Mouse (Mus musculus) heart, embryonic 14.5 days (tissue): ENCODE measurements around the gene Cnmd. TPM values are rescaled to one million over a fixed set of nuclear protein-coding genes. Genes with fewer than 3 reads are reported as not detected.

Experiments used
- ATAC-seq: fragments of 200-750 bp; cut with Nextera tagmentation; 2 replicates; pipeline ENCODE4 v1.8.0; 2017; ENCODE audit warnings: low read depth, moderate TSS enrichment; ENCODE audit not compliant: insufficient number of reproducible peaks, insufficient read depth, low FRiP score
- H3K27ac ChIP-seq, 2 experiments: fragments of 200-500 bp in 1 of 2; fragments of 300-500 bp in 1 of 2; sonication (generic) in 1 of 2; replicated peaks in 1 of 2; 2 replicates each; pipeline ENCODE4 v1.5.1; 2012 to 2014; ENCODE audit warnings: low read depth in 2 of 2, low read length in 2 of 2, control low read depth in 1 of 2, mild to moderate bottlenecking in 1 of 2, mixed read lengths in 1 of 2; ENCODE audit not compliant: control insufficient read depth in 1 of 2, insufficient read depth in 1 of 2
- H3K27me3 ChIP-seq: fragments of 300-500 bp; sonication (generic); 2 replicates; pipeline ENCODE4 v1.6.1; 2014; ENCODE audit warnings: mild to moderate bottlenecking, low read length, control low read depth; ENCODE audit not compliant: control insufficient read depth, insufficient read depth
- H3K36me3 ChIP-seq: fragments of 300-500 bp; sonication (generic); 2 replicates; pipeline ENCODE4 v1.6.1; 2014; ENCODE audit warnings: mild to moderate bottlenecking, control low read depth, low read length, mixed read lengths; ENCODE audit not compliant: control insufficient read depth, insufficient read depth
- H3K4me1 ChIP-seq, 2 experiments: fragments of 200-500 bp in 1 of 2; fragments of 300-500 bp in 1 of 2; sonication (generic) in 1 of 2; 2 replicates each; pipeline ENCODE4 v1.6.1; 2012 to 2014; ENCODE audit warnings: low read length in 2 of 2, control low read depth in 1 of 2, mixed read lengths in 1 of 2; ENCODE audit not compliant: control insufficient read depth in 2 of 2, insufficient read depth in 2 of 2
- H3K4me2 ChIP-seq: fragments of 300-500 bp; sonication (generic); 2 replicates; pipeline ENCODE4 v1.6.1; 2014; ENCODE audit warnings: mild to moderate bottlenecking, low read length
- H3K4me3 ChIP-seq, 2 experiments: fragments of 200-500 bp in 1 of 2; fragments of 300-500 bp in 1 of 2; sonication (generic) in 1 of 2; 2 replicates each; pipeline ENCODE4 v1.5.1; 2012 to 2014; ENCODE audit warnings: low read length in 2 of 2, mild to moderate bottlenecking in 2 of 2, control low read depth in 1 of 2, low read depth in 1 of 2, moderate library complexity in 1 of 2; ENCODE audit not compliant: control insufficient read depth in 1 of 2, insufficient read depth in 1 of 2
- H3K9ac ChIP-seq: fragments of 300-500 bp; sonication (generic); 2 replicates; pipeline ENCODE4 v1.6.1; 2014; ENCODE audit warnings: mild to moderate bottlenecking, low read length
- H3K9me3 ChIP-seq: fragments of 300-500 bp; sonication (generic); 2 replicates; pipeline ENCODE4 v1.6.1; 2016; ENCODE audit warnings: low read length, control low read depth; ENCODE audit not compliant: control insufficient read depth
- WGBS: fragments of 180-500 bp; shearing (Covaris S2); extraction: QIAGEN DNeasy Blood & Tissue Kit; methylation state at CpG from one replicate; pipeline ENCODE4 v1.1.7; 2014; 5-methylcytosine and 5-hydroxymethylcytosine counted together
- polyA plus RNA-seq: library from polyadenylated mRNA; unstranded; fragments of >200 nt; fragmentation: Nextera tagmentation; extraction: Ambion mirVana; gene quantifications from 2 replicates; pipeline ENCODE4 v1.2.1, GENCODE M21; 2014

The Cnmd gene
- polyA plus RNA-seq, 1 experiment from 2014 or later, result 3.8 TPM

GRCm38 (mm10) chr14:79642063-79642462, 19.9 kb downstream of the Cnmd start:
- H3K4me3 ChIP-seq, result no peak overlapping the region
- no peaks in the 10 kb centered on the region for H3K9me3 ChIP-seq
- no peak overlapping the region for H3K27ac ChIP-seq
- no peak overlapping the region for H3K9ac ChIP-seq
- ATAC-seq, result no peak
- H3K4me1 ChIP-seq, result peaks cover 8% of the 10 kb centered on the region in 2 experiments; a peak in 3 of 4 replicates
- no peak overlapping the region for H3K4me2 ChIP-seq
- WGBS, result 80% methylated on average over 9 of the region's 9 CpGs
- no peaks in the 10 kb centered on the region for H3K36me3 ChIP-seq
- H3K27me3 ChIP-seq, result no peaks in the 10 kb centered on the region

- no peaks in the 10 kb centered on the region for H3K4me1 ChIP-seq
These were observed 25.2 kb downstream of the Cnmd start for GRCm38 (mm10) chr14:79636814-79637213.

GRCm38 (mm10) chr14:79633196-79633595, 28.8 kb downstream of the Cnmd start:
- Histone ChIP-seq H3K27ac (no peak overlapping the region), H3K36me3 (peaks cover 35% of the 10 kb centered on the region), H3K9ac (no peak overlapping the region), H3K4me3 (no peak overlapping the region), H3K27me3 (no peaks in the 10 kb centered on the region), H3K9me3 (no peaks in the 10 kb centered on the region), H3K4me1 (no peaks in the 10 kb centered on the region), H3K4me2 (no peak overlapping the region)
- ATAC-seq, result no peak
- WGBS, result 87% methylated on average over 2 of the region's 2 CpGs

More at GRCm38 (mm10) chr14:79636814-79637213, 25.2 kb downstream of the Cnmd start:
- H3K27ac ChIP-seq, result no peak overlapping the region
- H3K36me3 ChIP-seq, result 0 out of 2 replicates have a peak, but pooled peaks cover 6% of the 10 kb centered on the region
- no peaks in the 10 kb centered on the region for H3K9me3 ChIP-seq
- H3K4me3 ChIP-seq, result no peak overlapping the region
- ATAC-seq, result no peak
- 77% methylated on average over 4 of the region's 4 CpGs for WGBS
- no peaks in the 10 kb centered on the region for H3K27me3 ChIP-seq
- H3K4me2 ChIP-seq, result no peak overlapping the region
- no peak overlapping the region for H3K9ac ChIP-seq

- 89% methylated on average over 6 of the region's 6 CpGs for WGBS
- no peak overlapping the region for H3K4me2 ChIP-seq
- H3K4me3 ChIP-seq, result no peak overlapping the region
- H3K9me3 ChIP-seq, result no peaks in the 10 kb centered on the region
- H3K9ac ChIP-seq, result no peak overlapping the region
- peaks cover 43% of the 10 kb centered on the region for H3K36me3 ChIP-seq
- no peaks in the 10 kb centered on the region for H3K27me3 ChIP-seq
- no peak for ATAC-seq
- H3K4me1 ChIP-seq, result no peaks in the 10 kb centered on the region
- H3K27ac ChIP-seq, result no peak overlapping the region
These were observed 29.6 kb downstream of the Cnmd start for GRCm38 (mm10) chr14:79632330-79632729.

- Histone ChIP-seq H3K9ac (no peak overlapping the region), H3K4me3 (no peak overlapping the region), H3K36me3 (peaks cover 76% of the 10 kb centered on the region), H3K4me1 (no peaks in the 10 kb centered on the region; a peak in 1 of 4 replicates), H3K27me3 (no peaks in the 10 kb centered on the region), H3K27ac (no peak overlapping the region), H3K4me2 (no peak overlapping the region), H3K9me3 (no peaks in the 10 kb centered on the region)
- no peak for ATAC-seq
- WGBS, result 15% methylated on average over 3 of the region's 3 CpGs
These were observed 40.8 kb downstream of the Cnmd start for GRCm38 (mm10) chr14:79621143-79621542.

- H3K4me2 ChIP-seq, result no peak overlapping the region
- H3K27me3 ChIP-seq, result no peaks in the 10 kb centered on the region
- no peaks in the 10 kb centered on the region; a peak in 1 of 4 replicates for H3K4me1 ChIP-seq
- no peak overlapping the region for H3K4me3 ChIP-seq
- no peaks in the 10 kb centered on the region for H3K9me3 ChIP-seq
- WGBS, result 94% methylated on average over 7 of the region's 7 CpGs
- ATAC-seq, result no peak
- H3K36me3 ChIP-seq, result peaks cover 69% of the 10 kb centered on the region
- no peak overlapping the region for H3K9ac ChIP-seq
- H3K27ac ChIP-seq, result no peak overlapping the region
These were observed 42.2 kb downstream of the Cnmd start for GRCm38 (mm10) chr14:79619802-79620201.

GRCm38 (mm10) chr14:79617121-79617828, 44.7 kb downstream of the Cnmd start:
- Histone ChIP-seq H3K9ac (no peak overlapping the region), H3K4me1 (no peaks in the 10 kb centered on the region; a peak in 1 of 4 replicates), H3K4me2 (no peak overlapping the region), H3K27ac (no peak overlapping the region), H3K9me3 (no peaks in the 10 kb centered on the region), H3K4me3 (no peak overlapping the region), H3K36me3 (peaks cover 71% of the 10 kb centered on the region), H3K27me3 (no peaks in the 10 kb centered on the region)
- ATAC-seq, result no peak
- 83% methylated on average over 8 of the region's 8 CpGs for WGBS

GRCm38 (mm10) chr14:79608286-79608685, 53.7 kb downstream of the Cnmd start:
- no peaks in the 10 kb centered on the region for H3K9me3 ChIP-seq
- 90% methylated on average over 6 of the region's 6 CpGs for WGBS
- H3K4me2 ChIP-seq, result no peak overlapping the region
- H3K4me3 ChIP-seq, result no peak overlapping the region
- no peaks in the 10 kb centered on the region for H3K4me1 ChIP-seq
- H3K9ac ChIP-seq, result no peak overlapping the region
- H3K27me3 ChIP-seq, result no peaks in the 10 kb centered on the region
- H3K36me3 ChIP-seq, result peaks cover 91% of the 10 kb centered on the region
- ATAC-seq, result no peak
- no peak overlapping the region for H3K27ac ChIP-seq
